Mouse (Mus musculus) urinary bladder, adult 2 months (tissue): ENCODE results near the gene Otud4. TPM values are rescaled to one million over a fixed set of nuclear protein-coding genes. Genes with fewer than 3 reads are reported as not detected.
"Not testable (repeated sequence)": the region's sequence is repeated elsewhere in the genome, so short reads cannot be mapped to it uniquely, and the experiment has no call there.

Experiments used
- DNase-seq: peaks from one replicate; pipeline ENCODE4 v3.0.0; 2022; ENCODE audit warnings: low spot score
- polyA plus RNA-seq: library from polyadenylated mRNA; depleted of rRNA; stranded (reverse); fragments of >200 nt; gene quantifications from 2 replicates; pipeline ENCODE4 v1.2.3, GENCODE M21; 2012

The Otud4 gene
- polyA plus RNA-seq, 1 experiment = 29.7 TPM

DNA sequence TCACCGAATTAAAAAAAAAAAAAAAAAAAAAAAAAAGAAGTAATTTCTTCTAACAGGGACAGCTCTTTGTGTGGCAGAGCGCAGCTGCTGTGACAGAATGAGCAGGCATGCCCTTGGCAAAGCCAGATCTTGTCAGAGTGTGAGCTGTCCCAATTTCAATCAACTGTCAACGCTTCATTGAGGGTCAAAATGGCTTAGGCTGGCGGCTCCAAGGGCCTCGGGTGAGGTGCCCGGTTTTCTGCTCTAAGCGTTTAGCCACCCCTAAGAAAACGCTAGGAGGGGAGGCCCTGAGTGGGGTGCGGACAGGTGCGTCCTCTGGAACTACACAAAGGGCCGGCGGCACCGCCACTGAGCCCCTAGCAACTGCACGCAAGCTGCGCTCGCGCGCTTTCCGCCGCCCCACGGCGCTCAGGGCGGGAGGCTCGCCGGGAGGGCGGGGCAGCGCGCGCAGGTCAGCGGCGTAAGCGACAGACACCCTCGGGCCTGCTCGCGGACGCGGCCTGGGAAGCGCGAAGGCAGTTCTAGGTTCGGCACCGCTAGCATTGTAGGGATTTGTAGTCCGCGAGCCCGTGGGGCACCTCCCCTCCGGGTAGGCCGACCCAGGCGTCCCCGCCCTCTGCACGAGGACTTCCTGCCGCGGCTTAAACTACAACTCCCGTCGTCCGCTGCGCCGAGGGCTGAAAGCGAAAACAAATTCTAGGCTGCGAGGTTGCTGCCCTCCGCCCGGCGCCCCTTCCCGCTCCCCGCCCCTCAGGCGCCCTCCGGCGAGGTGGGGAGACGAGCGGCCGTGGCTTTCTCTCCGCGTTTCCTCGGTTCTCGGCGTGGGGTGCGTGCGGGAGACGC is 490 bp upstream of the Otud4 start:
- peak; percentile 91 for DNase-seq

DNA sequence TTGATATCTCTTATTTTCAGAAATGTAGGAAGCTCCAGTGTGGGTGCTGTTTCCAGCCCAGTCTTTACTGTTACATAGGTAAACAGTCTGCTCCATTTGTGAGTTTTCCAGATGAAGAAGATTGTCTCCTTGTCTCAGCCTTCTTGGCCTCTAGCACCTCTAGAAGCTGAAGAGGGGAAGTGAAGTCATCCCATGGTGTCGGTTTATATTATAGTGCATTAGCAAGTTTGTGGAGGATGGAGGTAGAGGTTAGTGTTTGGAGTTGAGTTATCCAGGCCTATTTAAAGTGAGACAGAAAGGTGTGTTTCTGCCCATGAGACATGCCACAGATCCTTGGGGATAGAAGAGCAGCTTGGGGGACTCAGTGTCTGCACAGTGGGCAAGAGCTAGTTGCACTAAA is 1.7 kb downstream of the Otud4 start:
- DNase-seq = no peak

DNA sequence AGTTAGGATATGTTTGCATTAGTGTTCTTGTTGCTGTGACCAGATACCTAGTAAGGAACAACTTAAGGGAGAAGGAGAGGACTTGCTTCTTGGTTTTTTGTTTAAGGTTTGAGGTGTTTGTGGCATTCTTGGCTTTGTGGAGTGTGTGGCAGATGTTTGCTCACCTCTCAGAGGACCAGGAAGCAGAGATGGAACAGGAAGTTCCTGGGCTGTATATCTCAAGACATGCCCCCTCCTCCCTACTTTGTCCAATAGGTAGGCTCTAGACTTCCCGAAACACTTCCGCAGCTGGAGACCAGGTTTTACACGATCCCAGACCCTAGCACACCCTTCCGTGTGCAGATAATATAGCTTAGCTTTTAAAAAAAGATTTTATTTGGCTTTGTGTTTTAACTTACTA is 10.2 kb downstream of the Otud4 start:
- no peak for DNase-seq

DNA sequence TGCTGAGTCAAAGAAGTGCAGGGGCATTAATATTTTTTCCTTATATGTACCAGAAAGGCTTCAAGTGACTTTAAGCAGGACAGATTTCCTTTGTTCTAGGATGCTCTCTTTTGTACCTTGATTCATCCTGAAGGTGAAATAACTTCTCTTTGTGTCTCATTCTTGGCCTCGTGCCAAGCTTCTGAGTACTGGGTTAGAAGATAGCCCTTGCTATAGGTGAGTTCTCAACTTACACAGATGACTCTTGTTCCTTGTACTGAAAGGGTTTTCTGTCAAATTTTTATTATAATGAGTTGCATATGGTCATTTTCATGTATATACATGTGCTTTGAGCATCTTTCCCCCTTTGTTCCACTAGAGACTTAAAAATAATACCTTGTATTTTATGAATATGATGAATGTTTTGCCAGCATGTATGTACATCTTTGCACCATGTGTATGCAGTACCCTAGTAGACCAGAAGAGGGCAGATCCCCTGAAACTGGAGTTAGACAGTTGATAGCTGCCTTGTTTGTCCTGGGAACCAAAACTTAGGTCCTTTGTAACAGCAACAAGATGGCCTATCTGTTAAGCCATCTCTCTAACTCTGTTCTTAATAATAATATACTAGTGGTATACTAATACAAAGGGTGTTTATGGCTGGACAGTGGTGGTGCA is 10.9 kb downstream of the Otud4 start:
- DNase-seq = no peak

DNA sequence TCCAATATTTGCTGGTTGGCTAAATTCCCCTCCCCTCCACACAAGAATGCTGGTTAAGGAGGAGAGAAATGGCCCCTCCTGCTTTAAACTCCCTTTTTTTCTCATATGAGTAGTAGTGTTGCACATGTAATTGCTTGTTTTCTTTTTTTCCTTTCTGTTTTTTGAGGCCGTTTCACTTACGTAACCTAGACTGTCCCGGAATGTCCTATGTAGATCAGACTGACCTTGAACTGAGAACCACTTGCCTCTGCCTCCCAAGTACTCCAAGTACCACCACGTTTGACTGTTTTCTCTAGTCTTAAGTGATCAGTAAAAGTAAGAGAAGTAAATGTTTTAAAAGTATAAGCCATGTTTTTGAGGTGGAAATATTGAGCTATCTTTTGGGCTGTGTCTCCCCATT is 14.3 kb downstream of the Otud4 start:
- DNase-seq = no peak

DNA sequence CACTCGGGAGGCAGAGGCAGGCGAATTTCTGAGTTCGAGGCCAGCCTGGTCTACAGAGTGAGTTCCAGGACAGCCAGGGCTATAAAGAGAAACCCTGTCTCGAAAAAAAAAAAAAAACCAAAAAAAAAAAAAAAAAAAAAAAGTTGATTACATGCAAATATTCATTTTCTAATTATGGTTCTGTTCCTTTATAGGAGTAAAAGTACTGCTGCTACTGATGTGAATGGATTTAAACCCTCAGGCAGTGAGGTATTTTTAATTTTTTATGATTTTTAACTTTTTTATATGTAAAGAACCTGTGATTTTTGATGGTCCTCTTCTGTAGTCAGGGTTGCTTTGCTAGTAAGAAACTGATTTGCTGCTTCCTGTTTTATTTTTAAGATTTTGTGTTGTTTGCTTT is 19.3 kb downstream of the Otud4 start:
- not testable (repeated sequence) for DNase-seq

DNA sequence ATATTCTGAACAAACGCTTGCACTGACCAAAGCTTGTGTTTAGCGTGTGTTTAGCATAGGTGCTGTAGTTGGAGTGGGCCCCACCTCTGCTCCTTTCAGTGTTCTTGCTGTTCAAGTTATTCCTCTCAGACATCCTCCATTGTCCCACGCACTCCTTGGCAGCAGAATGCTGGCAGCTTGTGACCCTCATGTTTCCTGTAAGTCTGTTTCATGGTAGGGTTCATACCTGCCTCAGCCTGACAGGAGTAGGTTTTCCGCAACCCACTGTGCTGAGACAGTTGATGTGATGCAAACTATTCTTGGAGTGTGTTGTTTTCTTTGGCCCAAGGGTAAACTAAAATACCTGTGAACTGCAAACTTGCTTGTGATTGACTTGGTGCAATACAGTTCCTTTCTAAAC is 37.0 kb downstream of the Otud4 start:
- no peak for DNase-seq

DNA sequence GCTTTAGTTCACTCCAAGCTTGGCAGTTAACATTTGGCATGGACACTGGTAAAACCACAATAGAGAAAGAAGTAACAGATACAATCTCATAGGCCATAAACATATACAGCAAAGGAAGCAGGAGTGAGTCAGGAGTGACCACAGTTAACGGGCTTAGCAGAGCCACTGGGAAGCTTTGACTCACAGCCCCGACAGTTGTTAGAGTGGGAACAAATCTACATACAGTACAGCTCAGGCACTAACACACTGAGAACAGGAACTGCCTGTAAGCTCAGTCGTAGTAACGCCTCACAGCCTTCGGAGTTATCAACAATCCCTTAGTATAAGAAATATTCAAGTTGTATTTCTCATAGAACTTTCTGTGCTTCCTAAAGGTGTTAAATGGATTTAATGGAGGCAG is 39.6 kb downstream of the Otud4 start:
- DNase-seq = no peak

DNA sequence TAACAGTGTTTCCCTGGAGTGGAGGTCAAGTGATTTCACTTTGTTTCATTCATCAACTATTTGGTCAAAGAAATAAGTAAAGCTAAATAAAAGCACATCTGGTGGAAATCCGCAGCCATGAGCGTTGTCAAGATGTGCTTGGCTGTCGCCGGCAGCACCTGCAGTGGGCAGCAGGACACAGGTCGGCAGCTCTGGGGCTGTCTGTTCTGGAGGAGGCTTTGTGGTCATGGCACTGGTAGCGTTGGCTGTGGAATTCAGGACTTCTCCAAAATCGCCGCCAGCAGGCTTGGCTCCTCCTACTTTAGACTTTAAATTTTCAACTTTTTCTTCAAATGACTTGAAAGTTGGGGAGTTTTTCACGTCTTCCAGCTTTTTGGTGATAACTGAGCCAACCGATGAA is 40.7 kb downstream of the Otud4 start:
- DNase-seq = not testable (repeated sequence)

DNA sequence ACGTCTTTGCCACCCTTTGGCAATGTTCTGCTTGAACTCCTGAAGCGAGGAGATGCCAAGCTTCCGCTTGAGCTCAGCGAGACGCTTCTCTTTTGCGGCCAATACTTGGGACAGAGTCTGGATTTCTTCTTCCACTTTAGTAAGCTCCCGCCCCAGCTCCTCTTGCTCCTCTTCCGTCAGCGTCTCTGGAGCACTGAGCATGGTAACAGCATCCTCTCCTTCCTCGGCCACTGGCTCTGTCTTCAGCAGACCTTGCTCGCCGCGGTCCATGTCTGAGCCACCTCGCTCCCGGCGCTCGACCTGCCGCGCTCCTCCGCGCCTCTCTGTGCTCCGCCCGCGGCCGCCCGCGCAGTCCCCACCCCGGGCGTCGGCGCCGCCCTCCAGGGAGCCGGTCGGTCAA is 41.1 kb downstream of the Otud4 start:
- no peak for DNase-seq

DNA sequence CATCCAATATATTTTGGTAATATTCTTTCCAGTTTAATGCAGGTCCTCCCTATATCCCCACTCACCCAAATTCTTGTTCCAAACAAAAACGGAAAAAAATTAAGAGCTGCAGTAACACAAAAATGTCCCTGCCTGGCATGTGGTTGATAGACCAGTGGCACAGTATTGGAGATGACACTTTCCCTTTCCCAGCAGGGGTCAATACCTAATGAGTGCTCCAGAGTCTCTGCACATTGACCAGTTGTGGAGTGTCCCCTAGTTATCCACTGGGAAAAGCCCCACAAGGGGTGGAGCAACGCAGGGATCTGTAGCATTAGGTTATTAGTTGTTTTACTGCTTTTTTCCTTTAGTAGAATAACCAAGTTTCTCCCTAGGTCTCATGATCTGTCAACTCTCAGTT is 41.5 kb downstream of the Otud4 start:
- no peak for DNase-seq

DNA sequence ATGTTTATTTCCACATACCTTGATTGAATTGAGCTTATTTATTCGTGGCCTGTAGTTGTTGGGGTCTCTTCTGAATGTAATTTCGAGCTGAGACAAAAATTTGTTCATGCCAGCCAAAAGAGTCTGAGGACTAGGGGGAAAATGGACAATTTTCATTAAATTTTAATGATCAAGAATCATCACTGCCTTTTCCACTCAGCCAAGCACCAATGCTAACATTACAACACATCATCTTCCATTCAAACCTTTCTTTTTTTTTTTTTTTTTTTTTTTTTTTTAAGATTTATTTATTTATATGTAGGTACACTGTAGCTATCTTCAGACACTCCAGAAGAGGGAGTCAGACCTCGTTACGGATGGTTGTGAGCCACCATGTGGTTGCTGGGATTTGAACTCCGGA is 46.5 kb downstream of the Otud4 start:
- DNase-seq = not testable (repeated sequence)

DNA sequence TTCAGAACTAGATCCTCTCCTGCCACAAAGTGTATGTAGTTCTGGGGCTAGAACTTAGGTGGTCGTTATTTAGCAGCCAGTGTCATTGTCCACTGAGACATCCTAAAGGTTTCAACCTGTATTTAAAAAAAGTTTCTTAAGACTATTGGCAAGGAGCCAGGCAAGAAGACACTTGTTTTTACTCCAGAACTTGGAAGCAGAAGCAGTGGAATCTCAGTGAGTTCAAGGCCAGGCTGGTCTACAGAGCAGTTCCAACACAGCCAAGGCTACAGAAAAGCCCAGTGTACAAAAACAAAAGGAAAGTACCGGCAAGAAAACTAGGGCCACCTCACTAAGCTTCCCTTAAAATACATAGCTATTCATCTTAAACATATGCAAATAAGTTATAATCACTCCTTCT is 53.1 kb downstream of the Otud4 start:
- DNase-seq = no peak

DNA sequence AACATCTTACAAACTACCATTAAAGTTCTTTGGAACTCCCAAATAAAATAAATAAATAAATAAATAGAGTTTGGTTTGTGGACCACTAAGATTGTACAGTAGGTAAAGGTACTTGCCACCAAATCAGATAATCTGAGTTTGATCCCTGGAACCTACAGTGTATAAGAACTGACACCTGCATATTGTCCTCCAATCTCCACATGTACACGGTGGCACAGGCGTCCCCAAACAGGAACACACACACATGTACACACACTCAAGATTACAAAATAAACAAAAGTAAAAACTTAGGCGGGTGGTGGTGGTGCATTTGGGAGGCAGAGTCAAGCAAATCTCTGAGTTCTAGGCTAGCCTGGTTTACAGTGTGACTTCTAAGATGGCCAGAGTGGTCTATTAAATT is 67.3 kb downstream of the Otud4 start:
- DNase-seq = no peak

DNA sequence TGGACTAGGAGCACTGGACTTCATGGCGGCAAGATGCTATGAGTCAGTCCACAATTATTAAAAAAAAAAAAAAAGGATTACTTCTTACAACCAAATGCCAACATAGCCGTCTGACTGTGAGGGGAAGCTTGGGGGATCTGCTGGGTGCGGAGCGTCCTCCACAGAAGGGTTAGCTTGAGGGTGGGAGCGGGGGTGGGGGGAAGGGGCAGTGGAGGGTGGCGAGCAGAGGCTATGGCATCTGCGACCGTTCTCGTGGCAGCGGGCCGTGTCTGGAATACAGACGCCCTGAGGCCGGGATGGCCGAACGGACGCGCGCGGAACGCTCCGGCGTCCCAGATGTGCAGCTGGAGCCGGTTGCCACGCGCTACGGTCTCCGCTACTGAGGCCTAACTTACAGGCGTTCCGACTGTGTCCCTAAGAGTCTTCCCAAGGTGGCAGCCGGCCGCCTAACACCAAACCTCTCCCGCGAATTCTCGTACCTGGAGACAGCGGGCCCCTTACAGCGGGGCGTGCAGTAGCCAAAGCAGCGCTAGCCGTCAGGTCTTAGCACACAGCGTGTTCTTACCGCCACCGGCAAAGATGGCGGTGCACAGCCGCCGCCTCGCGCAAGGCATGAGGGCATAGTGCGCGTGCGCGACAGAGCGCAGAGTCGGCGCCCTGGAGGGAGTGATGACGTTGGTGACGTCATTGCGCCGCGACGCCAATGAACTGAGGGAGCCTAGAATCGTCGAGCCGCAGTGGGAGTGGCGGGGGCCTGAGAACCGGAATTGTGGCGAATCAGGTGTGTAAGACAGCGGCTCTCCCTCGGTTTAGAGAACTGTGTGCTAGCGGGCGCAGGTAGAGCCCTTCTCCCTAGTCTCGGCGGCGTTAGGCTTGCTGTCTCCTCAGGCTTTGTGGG is 71.9 kb downstream of the Otud4 start, which contains the start of the genes Abce1 and Anapc10:
Gene Abce1 (minus strand): TSS at position 677 of the 898 bp plus-strand sequence.
Gene Anapc10 (plus strand): TSS at position 757 of the 898 bp plus-strand sequence.
- peak; percentile 96 for DNase-seq

DNA sequence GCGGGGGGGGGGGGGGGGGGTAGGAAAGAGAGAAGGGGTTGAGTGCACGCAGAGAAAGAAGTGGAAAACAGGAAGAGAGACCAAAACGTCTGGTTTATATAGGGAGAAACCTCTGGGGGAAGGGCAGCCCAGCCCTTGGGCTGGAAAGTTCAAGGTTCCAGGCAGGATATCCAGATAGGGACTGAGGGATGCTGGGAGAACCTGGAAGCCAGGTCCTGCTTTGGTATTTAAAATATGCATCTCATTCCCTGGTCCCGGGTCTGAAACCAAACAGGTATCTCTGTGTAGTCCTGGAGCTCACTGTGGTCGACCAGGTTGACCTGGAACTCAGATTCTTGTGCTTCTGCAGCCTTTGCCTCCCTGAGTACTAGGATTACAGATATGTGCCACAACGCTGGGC is 73.3 kb downstream of the Otud4 start:
- no peak for DNase-seq

DNA sequence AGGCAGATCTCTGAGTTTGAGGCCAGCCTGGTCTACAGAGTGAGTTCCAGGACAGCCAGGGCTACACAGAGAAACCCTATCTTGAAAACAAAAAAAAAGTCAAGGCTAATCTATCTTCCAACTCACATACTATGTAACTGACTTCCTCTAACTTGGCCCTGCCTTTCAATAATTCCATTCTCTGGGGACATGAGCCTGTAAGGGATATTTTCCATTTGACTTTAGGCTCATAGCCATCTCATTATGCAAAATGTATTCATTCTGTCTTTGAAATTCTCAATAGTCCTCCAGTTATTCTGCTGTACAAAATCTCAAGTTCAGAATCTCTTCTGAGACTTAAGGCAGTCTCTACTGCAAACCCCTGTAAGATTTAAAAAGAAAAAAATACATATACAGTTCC is 82.1 kb downstream of the Otud4 start:
- DNase-seq = no peak

DNA sequence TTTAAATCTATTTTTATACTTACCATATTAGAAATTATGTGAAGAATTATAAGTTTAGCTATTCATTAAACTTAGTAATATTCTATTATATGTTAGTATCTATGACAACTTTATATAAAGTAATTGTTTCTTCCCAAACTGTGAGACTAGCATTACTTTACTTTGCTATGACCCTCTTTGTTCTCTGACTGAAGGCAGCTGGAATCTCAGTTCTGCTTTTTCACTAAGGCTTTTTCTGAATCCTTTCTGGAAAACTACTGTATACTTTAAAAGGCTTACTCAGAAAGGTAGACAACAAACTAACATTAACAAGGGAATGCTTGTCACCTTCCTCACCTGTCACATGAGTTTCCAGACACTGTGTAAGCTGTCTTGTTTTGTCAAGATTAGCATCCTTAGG is 83.9 kb downstream of the Otud4 start:
- no peak for DNase-seq

DNA sequence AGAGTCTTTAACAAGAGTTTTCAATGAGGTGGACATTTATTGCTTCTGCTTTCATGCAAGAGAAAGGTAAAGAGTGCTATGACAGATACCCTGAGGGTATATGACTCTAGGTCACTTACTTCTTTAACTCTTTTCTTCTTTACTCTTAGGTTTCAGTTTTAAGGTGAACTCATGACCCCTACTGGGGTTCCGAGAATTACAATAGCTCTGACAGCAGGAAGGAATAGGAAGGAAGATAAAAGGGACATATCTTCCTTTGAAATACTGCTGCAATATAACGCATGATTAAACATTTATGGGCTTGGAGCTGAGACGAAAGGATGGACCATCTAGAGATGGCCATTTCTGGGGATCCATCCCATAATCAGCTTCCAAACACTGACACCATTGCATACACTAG is 85.2 kb downstream of the Otud4 start:
- DNase-seq = no peak
